Mouse (Mus musculus): Measurements from ENCODE around the gene Clca1.

GRCm38 (mm10) chr3:144980551-144980950 is 52.0 kb downstream of the Clca1 start:
- TF ChIP-seq CTCF (IDR thresholded peaks at IDR 0.05; ENCODE audit: low read depth) = no peak
- TF ChIP-seq EP300 (IDR thresholded peaks at IDR 0.05; ENCODE audit: low read depth) = no peak

All from heart, postnatal 0 days (tissue).